Mouse (Mus musculus) small intestine, adult 2 months (tissue): ENCODE data around the gene Ankrd60.

Experiments used
- CTCF ChIP-seq: fragments of 200-500 bp; IDR thresholded peaks from 2 replicates; pipeline ENCODE4 v1.5.1; 2012; ENCODE audit warnings: low read depth, mild to moderate bottlenecking, control low read depth, inconsistent platforms, low read length, moderate library complexity, mixed read lengths; ENCODE audit not compliant: insufficient replicate concordance, insufficient read length; ENCODE audit errors: extremely low read depth
- POLR2A ChIP-seq: fragments of 200-500 bp; IDR thresholded peaks from 2 replicates; pipeline ENCODE4 v1.6.1; 2012; ENCODE audit warnings: low read depth, mild to moderate bottlenecking, control low read depth, inconsistent platforms, low read length, moderate library complexity

- no peak for TF ChIP-seq POLR2A
- no peak for TF ChIP-seq CTCF
Measured at GRCm38 (mm10) chr2:173558754-173559396, 19.3 kb downstream of the Ankrd60 start.
